Mouse (Mus musculus) embryonic facial prominence, embryonic 11.5 days (tissue): Measurements from ENCODE around the gene Dnajc5. TPM values are rescaled to one million over a fixed set of nuclear protein-coding genes. Genes with fewer than 3 reads are reported as not detected.
A peak's percentile ranks its signal among the peaks of the same experiment; 100 is the strongest.

ENCODE experiments used
- ATAC-seq: fragments of 200-750 bp; cut with Nextera tagmentation; replicated peaks from 2 replicates; pipeline ENCODE4 v1.8.0; 2017; ENCODE audit warnings: low read depth; ENCODE audit not compliant: insufficient number of reproducible peaks, low FRiP score, low TSS enrichment
- DNase-seq: peaks from one replicate; pipeline ENCODE4 v3.0.0-alpha.2; 2015; ENCODE audit warnings: low spot score
- H3K27ac ChIP-seq: fragments of 300-500 bp; sonication (generic); replicated peaks from 2 replicates; pipeline ENCODE4 v1.5.1; 2014; ENCODE audit warnings: mild to moderate bottlenecking, low read depth, low read length, control low read depth
- H3K27me3 ChIP-seq: fragments of 300-500 bp; sonication (generic); 2 replicates; pipeline ENCODE4 v1.6.1; 2014; ENCODE audit warnings: mild to moderate bottlenecking, low read length, moderate library complexity, mixed read lengths; ENCODE audit not compliant: control insufficient read depth, insufficient read depth
- H3K36me3 ChIP-seq: fragments of 300-500 bp; sonication (generic); replicated peaks from 2 replicates; pipeline ENCODE4 v1.6.1; 2014; ENCODE audit warnings: low read depth, mild to moderate bottlenecking, low read length, moderate library complexity, mixed read lengths; ENCODE audit not compliant: control insufficient read depth, insufficient read depth
- H3K4me1 ChIP-seq: fragments of 300-500 bp; sonication (generic); 2 replicates; pipeline ENCODE4 v1.6.1; 2014; ENCODE audit warnings: low read length, mixed read lengths; ENCODE audit not compliant: control insufficient read depth, insufficient read depth
- H3K4me2 ChIP-seq: fragments of 300-500 bp; sonication (generic); 2 replicates; pipeline ENCODE4 v1.6.1; 2014; ENCODE audit warnings: low read depth, mild to moderate bottlenecking, control low read depth, low read length, moderate library complexity
- H3K4me3 ChIP-seq: fragments of 300-500 bp; sonication (generic); 2 replicates; pipeline ENCODE4 v1.5.1; 2014; ENCODE audit warnings: low read depth, low read length, control low read depth
- H3K9ac ChIP-seq: fragments of 300-500 bp; sonication (generic); replicated peaks from 2 replicates; pipeline ENCODE4 v1.6.1; 2014; ENCODE audit warnings: mild to moderate bottlenecking, control low read depth, low read length
- H3K9me3 ChIP-seq: fragments of 300-500 bp; sonication (generic); replicated peaks from 2 replicates; pipeline ENCODE4 v1.6.1; 2016; ENCODE audit warnings: mild to moderate bottlenecking, low read length, inconsistent platforms, mixed read lengths; ENCODE audit not compliant: control insufficient read depth
- WGBS: fragments of 180-500 bp; shearing (Covaris S2); extraction: QIAGEN DNeasy Blood & Tissue Kit; methylation state at CpG from one replicate; pipeline ENCODE4 v1.1.7; 2014; 5-methylcytosine and 5-hydroxymethylcytosine counted together
- polyA plus RNA-seq: library from polyadenylated mRNA; unstranded; fragments of >200 nt; fragmentation: Nextera tagmentation; extraction: Ambion mirVana; gene quantifications from 2 replicates; pipeline ENCODE4 v1.2.1, GENCODE M21; 2014

Gene Dnajc5
- polyA plus RNA-seq, 1 experiment from 2014 or later, result 79.1 TPM

DNA sequence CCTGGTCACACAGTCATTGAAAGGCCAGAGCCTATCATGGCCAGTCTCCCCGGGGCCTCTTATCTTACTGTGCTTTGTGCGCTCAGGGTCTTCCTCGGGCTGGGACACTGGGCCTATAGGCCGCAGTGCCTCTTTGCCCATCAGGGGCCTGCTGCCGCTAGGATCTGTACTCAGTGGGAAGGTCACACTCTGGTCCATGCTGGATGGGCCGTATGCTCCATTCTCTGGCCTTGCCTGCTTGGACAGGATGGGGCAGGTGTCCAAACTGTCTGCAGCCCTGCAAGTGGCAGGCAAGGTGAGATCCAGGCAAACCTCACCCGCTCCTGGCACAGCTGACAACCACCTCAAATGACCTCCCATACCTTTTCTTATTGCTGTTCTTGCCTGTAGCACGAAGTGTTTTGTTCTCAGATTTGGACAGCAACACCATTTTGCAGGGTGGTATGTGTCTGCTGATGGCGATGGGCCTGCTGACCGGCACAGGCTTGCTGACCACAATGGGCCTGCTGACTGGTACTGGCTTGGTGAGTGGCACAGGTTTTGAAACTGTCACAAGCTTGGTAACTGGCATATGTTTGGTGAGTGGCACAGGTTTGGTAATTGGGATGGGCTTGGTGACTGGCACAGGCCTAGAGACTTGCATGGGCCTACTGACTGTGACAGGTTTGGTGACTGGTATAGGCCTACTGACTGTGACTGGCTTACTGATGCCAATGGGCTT lies 68.9 kb downstream of the Dnajc5 start:
- no peak overlapping the region for H3K27ac ChIP-seq
- peaks cover 20% of the 10 kb centered on the region for H3K36me3 ChIP-seq
- no peak overlapping the region for H3K4me2 ChIP-seq
- H3K9ac ChIP-seq, result no peak overlapping the region
- DNase-seq, result no peak
- 95% methylated on average over 10 of the region's 10 CpGs for WGBS
- no peaks in the 10 kb centered on the region for H3K9me3 ChIP-seq
- no peak for ATAC-seq
- no peaks in the 10 kb centered on the region for H3K27me3 ChIP-seq
- no peak overlapping the region for H3K4me3 ChIP-seq
- no peaks in the 10 kb centered on the region; the same call in 1 of the 2 replicates for H3K4me1 ChIP-seq

DNA sequence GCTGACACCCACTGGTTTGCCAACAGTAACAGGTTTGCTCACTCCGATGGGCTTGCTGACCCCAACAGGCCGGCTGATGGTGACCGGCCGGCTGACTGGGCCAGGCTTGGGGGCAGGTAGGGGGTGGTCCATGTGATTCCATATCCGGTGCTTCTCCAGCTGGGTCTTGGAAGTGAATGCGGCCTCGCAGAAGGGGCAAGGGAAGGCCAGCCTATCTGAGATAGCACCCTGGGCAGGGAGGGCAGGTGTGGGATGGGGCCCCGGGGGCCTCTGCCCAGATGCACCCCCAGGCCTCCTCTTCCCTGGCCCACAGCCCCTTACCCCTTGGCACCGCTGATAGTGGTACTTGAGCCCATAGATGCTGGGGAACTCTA lies 69.4 kb downstream of the Dnajc5 start:
- H3K9me3 ChIP-seq, result no peaks in the 10 kb centered on the region
- no peak for ATAC-seq
- H3K27ac ChIP-seq, result no peak overlapping the region
- H3K36me3 ChIP-seq, result peaks cover 20% of the 10 kb centered on the region
- H3K4me1 ChIP-seq, result no peaks in the 10 kb centered on the region; the same call in 1 of the 2 replicates
- no peak for DNase-seq
- no peak overlapping the region for H3K9ac ChIP-seq
- H3K27me3 ChIP-seq, result no peaks in the 10 kb centered on the region
- WGBS, result 90% methylated on average over 9 of the region's 9 CpGs
- no peak overlapping the region for H3K4me3 ChIP-seq
- no peak overlapping the region for H3K4me2 ChIP-seq

DNA sequence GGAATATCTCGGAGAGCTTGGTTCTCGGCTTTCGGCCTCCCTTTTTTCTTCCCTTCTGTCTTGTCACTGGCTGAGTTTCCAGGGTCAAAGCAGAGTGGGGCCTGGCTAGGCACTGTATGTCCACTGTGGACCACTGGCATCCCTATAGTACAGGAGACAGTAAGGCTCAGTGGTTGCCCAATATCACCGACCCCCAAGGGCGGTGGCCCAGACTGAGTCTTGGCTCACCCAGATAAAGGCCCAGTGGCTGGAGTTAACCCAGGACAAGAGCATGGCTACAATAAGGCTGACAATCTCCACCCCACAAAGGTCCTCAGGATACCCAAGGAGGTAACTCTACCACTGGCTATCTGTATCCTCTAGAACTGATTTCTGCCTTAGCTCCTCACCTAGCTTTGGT lies 70.2 kb downstream of the Dnajc5 start:
- Histone ChIP-seq H3K27me3 (no peaks in the 10 kb centered on the region), H3K4me3 (no peak overlapping the region), H3K4me2 (no peak overlapping the region), H3K27ac (no peak overlapping the region), H3K9ac (no peak overlapping the region), H3K36me3 (peaks cover 19% of the 10 kb centered on the region), H3K4me1 (no peaks in the 10 kb centered on the region; the same call in 1 of the 2 replicates), H3K9me3 (no peaks in the 10 kb centered on the region)
- WGBS, result 92% methylated on average over 5 of the region's 5 CpGs
- ATAC-seq, result no peak
- no peak for DNase-seq

DNA sequence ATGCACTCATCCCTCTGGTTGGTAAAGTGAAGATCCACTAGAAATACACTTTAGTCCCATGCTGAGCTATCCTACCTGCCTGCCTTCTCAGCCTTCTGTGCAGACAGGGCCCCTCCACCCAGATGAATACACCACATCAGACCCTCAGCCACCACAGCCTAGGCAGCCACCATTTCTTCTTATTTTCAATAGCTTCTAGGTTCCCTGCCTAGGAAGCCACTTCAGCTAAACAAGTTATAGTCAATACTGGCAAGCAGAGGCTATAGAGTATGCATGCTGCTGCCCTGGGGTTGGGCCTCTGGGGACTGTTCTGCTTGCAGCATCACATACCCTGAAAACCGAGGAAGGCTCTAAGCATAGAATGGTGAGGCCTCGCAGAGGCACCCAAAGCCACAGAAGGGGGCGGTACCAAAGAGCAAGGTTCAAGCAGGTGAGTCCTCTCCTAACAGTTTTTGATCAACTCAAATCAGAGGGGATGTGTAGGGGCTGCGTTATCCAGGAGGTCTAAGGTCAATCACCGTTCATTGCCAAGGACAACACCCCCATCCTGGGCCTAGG lies 71.3 kb downstream of the Dnajc5 start, which contains the start of gene Prpf6:
Gene Prpf6 (plus strand): TSS at position 341 of the 558 bp plus-strand sequence.
- H3K4me1 ChIP-seq, result no peaks in the 10 kb centered on the region; the same call in 1 of the 2 replicates
- peak within 1 kb of the TSS; percentile 83 for H3K4me3 ChIP-seq
- H3K4me2 ChIP-seq, result peak within 1 kb of the TSS; percentile 69
- peak within 1 kb of the TSS; percentile 56 for H3K27ac ChIP-seq
- no peak for ATAC-seq
- no peaks in the 10 kb centered on the region for H3K9me3 ChIP-seq
- peaks cover 14% of the 10 kb centered on the region for H3K36me3 ChIP-seq
- peak within 1 kb of the TSS; percentile 90 for H3K9ac ChIP-seq
- DNase-seq, result peak; percentile 25
- no peaks in the 10 kb centered on the region for H3K27me3 ChIP-seq
- 11% methylated on average over 5 of the region's 5 CpGs for WGBS

DNA sequence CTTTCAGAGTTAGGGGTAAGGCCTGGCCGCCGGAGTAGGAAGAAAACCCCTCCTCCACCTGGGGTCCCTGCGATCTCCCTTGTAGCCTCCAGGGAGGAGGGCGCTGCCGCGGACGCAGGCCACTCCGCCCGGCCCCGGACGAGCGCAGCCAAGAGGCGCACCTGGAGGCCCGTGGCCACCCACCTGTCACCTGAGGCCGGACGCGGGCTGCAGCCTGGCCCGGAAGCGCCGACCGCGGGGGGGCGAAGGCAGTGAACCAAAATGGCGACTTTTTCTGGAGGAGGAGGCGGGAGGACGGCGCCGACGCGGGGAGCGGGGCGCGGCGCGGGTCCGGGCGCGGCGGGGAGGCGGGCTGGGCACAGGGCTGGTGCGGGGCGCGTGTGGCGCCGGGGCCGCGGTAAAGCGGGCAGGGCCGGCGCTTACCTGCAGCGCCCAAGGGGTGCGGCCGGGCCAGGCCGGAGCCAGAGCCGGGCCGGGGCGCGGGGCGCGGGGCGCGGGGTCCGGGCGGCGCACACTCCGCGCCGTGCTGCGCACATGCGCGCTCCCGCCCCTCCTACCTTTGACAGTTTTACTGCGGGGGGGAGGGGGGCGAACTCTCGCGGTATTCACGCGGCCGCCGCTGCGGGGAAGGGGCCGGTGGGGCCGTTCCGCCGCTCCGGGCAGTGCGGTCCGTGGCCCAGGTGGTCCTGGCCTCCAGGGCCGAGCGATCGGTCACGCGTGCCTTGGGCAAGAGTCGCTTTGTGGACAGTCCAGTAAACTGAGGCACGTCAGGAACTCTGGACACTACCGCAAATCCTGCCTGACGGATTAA lies 72.2 kb downstream of the Dnajc5 start, which contains the start of gene Zfp512b:
Gene Zfp512b (minus strand): TSS at position 573 of the 811 bp plus-strand sequence.
- Histone ChIP-seq H3K36me3 (peaks cover 12% of the 10 kb centered on the region), H3K4me2 (peak within 1 kb of the TSS; percentile 69), H3K27me3 (no peaks in the 10 kb centered on the region), H3K4me3 (peak within 1 kb of the TSS; percentile 83), H3K9ac (peak within 1 kb of the TSS; percentile 90), H3K4me1 (no peaks in the 10 kb centered on the region; the same call in 1 of the 2 replicates), H3K27ac (peak within 1 kb of the TSS; percentile 56), H3K9me3 (no peaks in the 10 kb centered on the region)
- DNase-seq, result peak; percentile 83
- WGBS, result under 1% methylated on average over 67 of the region's 97 CpGs
- ATAC-seq, result peak; percentile 68

DNA sequence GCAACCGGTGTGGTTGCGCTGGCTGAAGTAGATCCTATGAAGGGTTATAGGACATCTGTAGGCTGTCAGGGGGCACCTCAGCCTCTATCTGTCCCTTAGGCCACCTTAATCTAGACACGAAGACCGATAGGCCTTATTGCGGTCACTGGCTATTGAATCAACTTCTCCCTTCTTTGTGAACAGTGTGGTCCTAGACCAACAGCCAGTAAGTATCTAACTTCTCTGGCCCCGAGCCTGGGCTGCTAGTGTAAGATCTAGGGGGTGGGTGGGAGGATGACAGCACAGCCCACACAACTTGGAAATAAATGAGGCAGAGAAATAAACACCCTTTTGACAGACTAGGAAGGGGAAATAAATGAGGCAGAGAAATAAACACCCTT lies 72.7 kb downstream of the Dnajc5 start:
- H3K4me2 ChIP-seq, result peak overlapping the region; percentile 69
- DNase-seq, result peak; percentile 21
- H3K36me3 ChIP-seq, result peaks cover 10% of the 10 kb centered on the region
- no peaks in the 10 kb centered on the region for H3K27me3 ChIP-seq
- no peak for ATAC-seq
- no peak overlapping the region; the same call in 1 of the 2 replicates for H3K27ac ChIP-seq
- H3K9ac ChIP-seq, result peak overlapping the region; percentile 90
- 6% methylated on average over 6 of the region's 6 CpGs for WGBS
- H3K4me1 ChIP-seq, result no peaks in the 10 kb centered on the region; the same call in 1 of the 2 replicates
- peak overlapping the region; percentile 83 for H3K4me3 ChIP-seq
- H3K9me3 ChIP-seq, result no peaks in the 10 kb centered on the region

DNA sequence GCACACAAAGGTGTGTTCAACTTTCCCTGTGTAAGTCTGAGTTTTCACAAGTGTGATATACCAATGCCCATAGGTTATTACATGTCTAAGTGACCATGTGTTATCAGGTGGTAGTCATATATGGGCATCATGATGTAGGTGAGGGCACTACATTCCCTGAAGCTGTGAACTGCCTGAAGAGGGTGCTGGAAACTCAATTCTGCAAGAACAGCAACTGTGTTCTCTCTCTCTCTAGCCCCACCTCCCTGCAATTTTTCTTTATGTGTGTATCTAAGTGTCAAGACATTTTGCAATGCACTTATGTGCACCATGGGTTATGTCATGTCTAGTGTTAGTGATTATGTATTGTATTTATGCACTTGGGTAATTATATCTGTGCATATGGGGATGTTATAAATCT lies 73.7 kb downstream of the Dnajc5 start:
- DNase-seq (no peak), ATAC-seq (no peak)
- Histone ChIP-seq H3K36me3 (peaks cover 5% of the 10 kb centered on the region), H3K27ac (no peak overlapping the region), H3K4me3 (no peak overlapping the region), H3K4me1 (no peaks in the 10 kb centered on the region; the same call in 1 of the 2 replicates), H3K4me2 (no peak overlapping the region), H3K9ac (no peak overlapping the region), H3K27me3 (no peaks in the 10 kb centered on the region), H3K9me3 (no peaks in the 10 kb centered on the region)
